Mouse (Mus musculus) 3T3-L1 (cell line): ENCODE measurements around the gene Rasgef1b.
A peak's percentile ranks its signal among the peaks of the same experiment; 100 is the strongest.

ENCODE experiments used
- DNase-seq: peaks from one replicate; pipeline ENCODE4 v3.0.0-alpha.2; 2015; ENCODE audit warnings: low read depth, low spot score

Gene Rasgef1b

GRCm38 (mm10) chr5:99606164-99606858 lies 122.6 kb downstream of the Rasgef1b start:
- DNase-seq, result no peak

GRCm38 (mm10) chr5:99602244-99603023 lies 126.4 kb downstream of the Rasgef1b start:
- DNase-seq, result no peak

- no peak for DNase-seq
Measured at GRCm38 (mm10) chr5:99599376-99599775, 129.5 kb downstream of the Rasgef1b start.

GRCm38 (mm10) chr5:99598470-99599110 lies 130.3 kb downstream of the Rasgef1b start:
- no peak for DNase-seq

- no peak for DNase-seq
Measured at GRCm38 (mm10) chr5:99597701-99598100, 131.2 kb downstream of the Rasgef1b start.

- no peak for DNase-seq
Measured at GRCm38 (mm10) chr5:99591348-99591747, 137.5 kb downstream of the Rasgef1b start.

- DNase-seq, result no peak
Measured at GRCm38 (mm10) chr5:99590539-99590938, 138.3 kb downstream of the Rasgef1b start.

- no peak for DNase-seq
Measured at GRCm38 (mm10) chr5:99587994-99588393, 140.9 kb downstream of the Rasgef1b start.

GRCm38 (mm10) chr5:99587589-99587988 lies 141.3 kb downstream of the Rasgef1b start:
- no peak for DNase-seq

- no peak for DNase-seq
Measured at GRCm38 (mm10) chr5:99586287-99586686, 142.6 kb downstream of the Rasgef1b start.

- no peak for DNase-seq
Measured at GRCm38 (mm10) chr5:99585166-99585898, 143.5 kb downstream of the Rasgef1b start.

- DNase-seq, result no peak
Measured at GRCm38 (mm10) chr5:99584266-99584665, 144.6 kb downstream of the Rasgef1b start.

- no peak for DNase-seq
Measured at GRCm38 (mm10) chr5:99582055-99582454, 146.8 kb downstream of the Rasgef1b start.

GRCm38 (mm10) chr5:99578692-99579091 lies 150.2 kb downstream of the Rasgef1b start:
- DNase-seq, result peak; percentile 69

- DNase-seq, result no peak
Measured at GRCm38 (mm10) chr5:99575897-99576296, 153.0 kb downstream of the Rasgef1b start.

- DNase-seq, result no peak
Measured at GRCm38 (mm10) chr5:99564501-99565323, 164.2 kb downstream of the Rasgef1b start.

- DNase-seq, result no peak
Measured at GRCm38 (mm10) chr5:99562096-99562495, 166.8 kb downstream of the Rasgef1b start.

GRCm38 (mm10) chr5:99559814-99560213 lies 169.1 kb downstream of the Rasgef1b start:
- DNase-seq, result no peak

- no peak for DNase-seq
Measured at GRCm38 (mm10) chr5:99558231-99558630, 170.6 kb downstream of the Rasgef1b start.

GRCm38 (mm10) chr5:99552645-99553044 lies 176.2 kb downstream of the Rasgef1b start:
- DNase-seq, result no peak
